Mouse (Mus musculus) T-cell, adult 2 months (primary cell): ENCODE results near the gene Nr1d1.

Source experiments
- DNase-seq: peaks from one replicate; pipeline ENCODE4 v3.0.0; 2022; ENCODE audit warnings: low spot score

Gene Nr1d1

DNA sequence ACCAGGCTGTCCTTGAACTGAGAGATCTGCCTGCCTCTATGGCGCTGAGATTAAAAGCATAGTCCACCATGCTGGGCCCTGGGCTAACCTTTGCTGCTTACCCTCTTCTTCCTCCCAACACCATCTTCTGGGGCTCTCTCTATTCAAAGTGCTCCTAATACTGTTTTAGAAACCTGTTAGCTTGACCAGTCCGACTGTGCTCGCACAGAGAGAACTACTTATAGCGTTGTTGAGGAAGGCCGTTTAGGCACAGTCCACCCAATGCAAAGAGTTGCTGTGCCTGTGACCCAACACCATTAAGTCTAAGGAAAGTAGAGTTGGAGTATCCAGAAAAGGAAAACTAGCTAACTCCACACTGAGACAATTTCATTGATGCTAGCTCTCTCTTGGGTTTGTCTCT, 13.0 kb upstream of the Nr1d1 start:
- DNase-seq: no peak

DNA sequence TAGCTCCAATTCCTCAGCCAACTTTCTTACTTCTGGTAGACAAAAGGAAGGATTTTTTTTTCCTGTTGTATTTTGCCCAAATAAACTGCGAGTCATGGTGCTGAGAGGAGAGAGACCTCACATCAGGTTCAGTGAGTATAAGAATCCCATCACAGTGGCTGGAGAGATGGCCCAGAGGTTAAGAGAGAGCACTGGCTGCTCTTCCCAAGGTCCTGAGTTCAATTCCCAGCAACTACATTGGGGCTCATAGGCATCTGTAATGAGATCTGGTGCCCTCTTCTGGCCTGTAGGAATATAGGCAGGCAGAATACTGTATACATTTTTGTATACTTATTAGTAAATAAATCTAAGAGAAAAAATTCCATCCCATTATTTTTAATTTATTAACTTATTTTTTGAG, 12.6 kb upstream of the Nr1d1 start:
- no peak for DNase-seq

DNA sequence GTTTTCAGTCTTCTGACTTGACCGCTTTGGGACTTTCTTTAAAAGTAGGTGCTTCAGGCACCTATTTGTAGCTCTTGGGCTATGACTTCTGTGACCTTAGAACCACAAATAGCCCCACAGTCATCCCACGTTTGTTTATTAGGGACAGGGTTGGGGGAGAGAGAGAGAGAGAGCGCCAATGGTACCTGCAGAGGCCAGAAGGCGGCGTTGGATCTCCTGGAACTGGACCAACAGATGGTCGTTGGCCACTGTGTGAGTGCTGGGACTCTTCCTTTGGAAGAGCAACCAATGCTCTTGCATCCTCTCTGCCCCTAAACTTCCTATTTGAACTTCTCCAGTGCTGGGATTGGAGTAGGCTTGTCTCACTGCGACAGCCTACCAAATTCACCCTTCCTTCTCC, 12.1 kb upstream of the Nr1d1 start:
- DNase-seq: no peak

DNA sequence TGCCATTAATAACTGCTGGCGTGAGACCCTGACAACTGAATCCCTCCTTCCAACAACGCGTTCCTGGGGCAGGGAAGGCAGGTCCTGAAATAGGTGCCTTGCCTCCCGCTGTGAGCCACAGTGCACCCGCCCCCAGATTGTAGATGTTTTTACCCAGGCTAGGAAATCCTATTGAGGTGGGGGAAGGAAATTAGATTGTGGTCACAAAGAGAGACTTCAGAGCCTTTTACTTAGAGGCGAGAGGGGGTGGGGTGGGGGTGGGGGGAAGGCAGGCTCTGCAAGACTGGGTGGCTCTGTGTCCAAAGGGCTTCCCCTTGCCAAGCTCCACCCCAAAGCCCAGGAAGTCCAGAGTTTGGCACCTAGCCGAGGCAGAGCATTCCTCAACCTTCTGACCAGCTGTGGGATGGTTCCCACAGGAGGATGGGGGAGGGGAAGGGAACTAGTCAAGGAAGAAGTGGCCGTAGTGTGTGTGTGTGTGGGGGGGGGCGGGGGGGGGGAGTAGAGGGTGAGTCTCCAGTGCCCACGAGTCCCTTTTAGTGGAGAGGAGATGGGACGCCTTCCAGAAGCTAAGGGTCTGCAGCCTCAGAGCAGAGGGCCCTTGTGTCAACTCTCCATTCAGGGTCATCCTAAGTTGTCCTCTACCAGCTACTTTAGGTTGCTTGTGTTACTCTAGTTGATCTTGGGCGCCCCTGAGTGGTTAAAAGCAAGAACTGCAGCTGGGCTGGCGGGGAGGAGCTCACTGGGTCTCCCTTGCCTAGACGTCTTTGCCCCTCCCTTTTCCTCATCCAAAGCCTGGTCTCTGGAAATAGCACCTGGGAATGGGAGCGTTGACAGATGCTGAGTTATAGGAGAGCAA, 11.5 kb upstream of the Nr1d1 start:
- peak; percentile 88 for DNase-seq

DNA sequence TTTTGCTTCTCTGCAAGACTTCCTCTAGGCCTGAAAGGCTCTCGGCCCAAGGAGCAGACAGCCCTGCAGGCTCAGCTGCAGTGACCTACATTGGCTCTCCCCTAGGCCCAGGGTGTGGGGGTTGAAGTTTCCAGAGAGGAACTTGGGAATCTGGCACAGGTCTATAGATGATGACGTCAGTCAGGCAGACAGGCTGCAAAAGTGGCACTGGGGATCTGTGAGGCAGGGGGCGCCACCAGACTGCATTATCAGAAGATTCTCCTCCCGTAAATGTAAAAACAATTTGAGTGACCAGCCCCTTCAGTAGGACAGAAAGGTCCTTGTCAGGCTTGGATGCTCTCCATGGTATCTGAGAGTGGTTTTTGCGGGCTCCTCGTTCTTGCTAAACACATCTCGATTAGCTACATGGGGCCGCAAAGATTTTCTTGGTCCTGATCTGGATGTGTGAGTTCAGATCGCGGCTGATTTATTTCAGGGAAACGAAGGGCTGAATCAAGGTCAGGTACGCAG, 10.7 kb upstream of the Nr1d1 start:
- peak; percentile 53 for DNase-seq

DNA sequence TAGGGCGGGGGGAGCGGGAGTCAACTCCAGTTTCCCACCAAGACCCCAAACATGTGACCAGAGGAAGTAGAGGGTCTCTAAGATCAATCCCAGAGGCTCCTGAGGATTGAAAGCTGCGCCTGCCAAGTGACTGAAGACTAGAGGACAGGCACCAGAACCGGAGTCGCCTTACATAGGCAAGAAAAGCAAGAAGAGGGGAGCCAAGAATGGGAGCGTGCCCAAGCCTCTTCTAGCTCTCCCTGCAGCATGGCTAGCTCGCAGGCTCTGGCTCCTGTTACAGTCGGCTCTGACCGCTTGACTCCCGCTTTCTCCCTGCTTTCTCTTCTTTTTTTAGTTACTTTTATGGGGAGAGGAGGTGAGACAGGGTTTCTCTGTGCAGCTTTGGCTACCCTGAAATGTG, 10.1 kb upstream of the Nr1d1 start:
- no peak for DNase-seq

DNA sequence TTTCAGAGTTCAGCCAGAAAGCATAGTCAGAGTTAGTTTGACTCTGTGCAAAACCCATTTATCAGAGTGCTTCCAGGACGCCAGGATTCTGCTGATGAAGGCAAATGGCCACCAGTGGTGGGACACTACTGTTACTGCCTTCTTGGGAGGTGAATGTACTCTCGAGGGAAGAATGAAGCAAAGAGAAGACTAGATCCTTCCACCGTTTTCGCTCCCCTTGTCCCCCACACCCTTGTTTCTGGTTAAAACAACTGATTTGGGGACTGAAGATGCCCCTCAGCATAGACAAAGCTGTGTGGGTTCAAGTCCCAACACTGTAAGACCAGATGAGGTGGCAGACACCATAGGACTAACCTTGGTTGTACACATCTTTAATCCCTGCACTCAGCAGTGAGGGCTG, 9.0 kb upstream of the Nr1d1 start:
- no peak for DNase-seq

DNA sequence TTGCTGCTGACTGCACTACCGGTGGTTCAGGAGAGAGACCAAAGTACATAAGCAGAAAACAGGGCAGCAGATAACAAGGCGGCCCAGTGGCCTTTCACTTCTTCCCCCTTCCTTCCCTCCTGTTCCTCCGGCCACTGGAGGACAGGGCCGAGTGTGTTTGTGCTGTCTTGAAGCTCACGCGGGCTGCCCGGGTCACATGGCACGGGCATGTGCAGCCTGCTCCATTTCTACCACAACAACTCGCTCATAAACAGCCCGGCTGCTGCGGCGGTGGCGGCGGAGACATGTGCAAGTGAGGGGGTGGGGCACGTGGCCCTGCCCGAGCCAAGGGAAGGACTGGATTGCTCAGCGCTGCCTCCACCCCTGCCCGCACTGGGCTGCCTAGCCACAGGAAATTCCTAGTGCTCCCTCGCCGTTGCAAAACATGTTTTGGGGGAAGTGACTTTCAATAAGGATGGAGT, 8.1 kb upstream of the Nr1d1 start:
- DNase-seq: peak; percentile 88

DNA sequence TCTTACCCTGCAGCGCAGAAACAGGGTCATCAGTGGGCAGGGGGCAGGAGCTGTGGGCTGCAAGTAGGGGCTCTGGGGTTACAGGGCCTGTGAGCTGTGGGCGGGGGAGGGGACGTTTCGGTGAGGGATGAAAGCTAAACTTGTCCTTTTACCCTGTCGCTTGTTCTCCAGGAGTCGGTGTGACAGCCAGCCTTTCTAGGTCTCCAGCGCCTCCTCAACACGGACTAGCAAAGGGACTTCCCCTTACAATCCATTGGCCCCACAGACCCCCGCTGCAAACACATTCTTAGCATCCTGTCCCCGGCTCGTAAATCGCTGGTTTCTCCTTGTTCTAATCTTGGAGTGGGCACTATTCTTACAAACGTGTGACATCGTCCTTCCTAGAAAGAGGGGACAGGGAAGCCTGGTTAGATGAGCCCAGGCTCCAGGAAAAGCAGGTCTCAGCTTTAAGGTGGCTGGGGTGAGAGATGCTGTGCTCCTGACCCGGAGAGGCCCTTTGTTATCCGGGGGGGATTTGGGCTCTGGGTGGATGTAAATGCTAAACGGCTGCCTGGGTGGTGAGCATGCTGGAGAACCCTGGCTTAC, 7.6 kb upstream of the Nr1d1 start:
- peak; percentile 45 for DNase-seq

DNA sequence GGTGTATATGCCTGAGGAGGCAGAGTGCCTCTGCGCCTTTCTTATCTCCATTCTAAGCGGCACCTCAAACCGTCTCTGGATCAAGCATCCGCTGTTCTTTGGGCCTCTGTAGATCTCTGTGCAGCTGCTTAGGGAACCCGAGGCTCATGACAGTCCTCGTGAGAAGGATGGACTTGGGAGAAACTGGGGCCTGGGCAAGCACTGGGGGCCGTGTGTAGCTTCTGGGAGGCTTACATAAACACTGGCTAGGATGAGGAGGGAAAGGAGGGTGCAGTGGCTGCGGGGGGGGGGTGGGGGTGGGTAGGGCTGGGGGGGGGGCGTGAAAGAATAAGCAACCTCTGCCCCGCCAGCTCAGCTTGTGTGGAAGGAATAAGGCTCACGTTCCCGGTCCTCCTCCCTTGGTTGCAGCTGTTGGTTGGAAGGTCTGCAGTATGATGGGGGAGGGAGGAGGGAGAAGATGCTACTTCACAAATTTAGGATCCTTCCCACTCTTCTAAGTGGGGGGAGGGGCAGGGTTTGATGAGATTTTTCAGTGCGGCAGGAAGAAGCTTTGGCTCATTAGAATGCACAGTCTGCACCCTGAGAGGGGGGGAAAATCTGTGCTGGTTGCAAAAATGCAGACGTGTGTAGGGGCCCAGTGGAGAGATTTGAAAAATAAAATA, 6.8 kb upstream of the Nr1d1 start:
- no peak for DNase-seq

DNA sequence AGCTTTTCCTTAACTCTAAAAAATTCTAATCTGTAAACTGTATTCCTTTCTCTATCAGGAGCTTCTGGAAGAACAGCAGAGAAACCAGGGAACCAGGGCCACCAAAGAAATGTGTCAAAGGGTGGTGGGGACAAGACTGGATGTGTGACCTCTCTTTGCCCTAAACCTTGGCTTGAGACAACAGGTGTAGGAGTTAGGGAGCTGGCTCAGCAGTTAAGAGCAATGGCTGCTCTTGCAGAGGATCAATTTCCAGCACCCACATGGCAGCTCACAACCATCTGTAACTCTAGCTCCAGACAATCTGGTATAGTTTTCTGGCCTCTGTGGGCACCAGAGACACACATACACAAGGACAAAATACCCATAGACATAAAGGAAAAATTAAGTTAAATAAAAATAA, 2.8 kb upstream of the Nr1d1 start:
- DNase-seq: no peak

DNA sequence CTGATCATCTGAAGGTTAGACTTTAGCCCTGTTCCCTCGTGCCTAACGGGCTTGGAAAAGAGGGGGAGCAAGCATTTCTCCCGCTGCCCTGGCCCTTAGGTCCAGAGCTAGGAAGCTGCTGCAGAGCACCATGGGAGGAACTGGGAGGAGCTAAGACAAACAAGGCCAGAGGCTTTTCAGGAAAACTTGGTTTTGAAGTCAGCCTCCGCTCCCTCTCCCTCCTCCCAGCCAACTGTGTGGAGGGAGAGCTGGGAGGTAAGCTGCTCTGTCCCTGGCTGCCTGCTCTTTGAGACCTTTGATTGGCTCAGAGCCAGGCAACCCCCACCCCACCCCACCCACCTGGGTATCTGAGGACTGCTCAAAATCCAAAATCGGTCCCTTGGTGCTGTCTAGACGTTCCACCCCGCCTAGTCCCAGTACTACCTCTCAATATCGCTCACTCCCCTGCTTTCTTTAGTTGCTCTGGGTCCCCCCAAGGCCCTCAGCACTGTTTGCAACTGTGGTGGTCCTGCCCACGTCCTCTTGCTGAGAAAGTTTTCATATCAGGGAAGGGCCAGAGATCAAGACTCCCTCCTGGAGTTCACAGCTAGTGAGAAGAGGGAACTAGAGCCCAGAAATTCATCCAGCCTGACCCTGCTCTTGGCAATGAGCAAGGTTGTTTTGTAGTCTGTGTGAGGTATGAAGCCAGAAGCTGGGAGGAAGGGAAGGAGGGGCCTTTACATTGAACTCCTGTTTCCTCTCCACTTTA, 1.9 kb upstream of the Nr1d1 start:
- DNase-seq: no peak

DNA sequence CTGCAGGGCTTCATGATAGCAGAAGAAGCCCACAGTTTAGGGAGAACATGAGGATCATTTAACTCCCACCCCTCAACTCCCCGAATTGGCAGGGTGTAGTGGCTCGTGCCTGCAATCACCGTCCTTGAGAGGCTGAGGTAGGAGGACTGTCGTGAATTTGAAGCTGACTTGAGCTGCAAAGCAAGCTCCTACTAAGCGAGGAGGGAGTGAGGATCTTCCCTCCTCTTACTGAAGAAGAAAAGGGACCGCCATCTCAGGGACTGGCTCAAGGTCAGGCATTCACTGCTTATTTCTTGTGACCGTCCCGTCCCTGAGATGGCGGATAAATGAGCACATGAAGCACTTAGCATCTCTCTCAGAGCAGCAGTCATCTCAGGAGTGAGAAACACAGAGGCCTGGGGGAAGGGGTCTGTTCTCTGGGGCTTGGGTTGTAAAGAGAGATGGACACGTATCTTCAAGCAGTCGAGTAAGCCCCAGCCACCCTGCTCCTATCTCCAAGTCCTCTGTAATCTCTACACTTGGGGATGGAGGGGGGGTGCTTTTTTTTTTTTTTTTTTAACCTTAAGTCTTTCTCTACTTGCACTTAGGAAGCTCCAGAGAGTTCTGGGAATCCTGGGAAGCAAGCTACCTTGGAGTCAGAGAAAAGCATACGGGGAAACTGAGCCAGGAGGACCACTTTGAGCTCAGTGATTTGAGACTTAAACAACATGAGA, 1.1 kb upstream of the Nr1d1 start:
- DNase-seq: no peak

DNA sequence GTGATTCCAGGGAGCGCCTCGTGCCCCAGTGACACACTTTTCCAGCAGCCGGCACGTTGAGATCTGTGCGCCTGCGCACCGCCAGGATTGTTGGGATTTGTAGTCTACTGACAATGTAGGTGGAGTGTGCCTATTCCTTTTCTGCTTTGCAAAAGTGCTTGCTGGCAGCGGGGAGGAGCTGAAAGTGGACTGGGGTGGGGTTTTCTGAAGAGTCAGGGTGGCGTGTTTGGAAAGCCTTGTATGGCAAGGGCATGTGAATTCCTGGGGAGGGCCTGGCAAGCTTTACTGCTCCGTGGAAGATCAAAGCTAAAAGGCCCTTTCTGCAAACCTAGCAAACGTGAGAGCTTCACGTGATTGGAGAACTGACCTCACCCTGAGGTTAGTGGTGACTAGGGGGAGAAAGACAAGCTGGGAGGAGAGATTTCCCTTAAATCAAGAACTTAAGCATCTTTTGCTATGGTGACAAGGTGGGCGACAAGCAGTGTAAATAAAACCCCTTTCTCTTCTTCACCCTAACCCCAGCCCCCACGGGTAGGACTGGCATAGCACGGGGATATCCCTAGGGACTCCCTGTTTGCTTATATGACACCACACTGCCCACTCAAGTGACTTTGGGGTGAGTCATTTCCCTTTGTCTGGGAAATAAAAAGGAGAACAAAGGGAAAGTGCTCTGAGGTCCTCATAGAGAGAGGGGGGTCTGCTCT, 367 bp upstream of the Nr1d1 start:
- DNase-seq: peak; percentile 80

DNA sequence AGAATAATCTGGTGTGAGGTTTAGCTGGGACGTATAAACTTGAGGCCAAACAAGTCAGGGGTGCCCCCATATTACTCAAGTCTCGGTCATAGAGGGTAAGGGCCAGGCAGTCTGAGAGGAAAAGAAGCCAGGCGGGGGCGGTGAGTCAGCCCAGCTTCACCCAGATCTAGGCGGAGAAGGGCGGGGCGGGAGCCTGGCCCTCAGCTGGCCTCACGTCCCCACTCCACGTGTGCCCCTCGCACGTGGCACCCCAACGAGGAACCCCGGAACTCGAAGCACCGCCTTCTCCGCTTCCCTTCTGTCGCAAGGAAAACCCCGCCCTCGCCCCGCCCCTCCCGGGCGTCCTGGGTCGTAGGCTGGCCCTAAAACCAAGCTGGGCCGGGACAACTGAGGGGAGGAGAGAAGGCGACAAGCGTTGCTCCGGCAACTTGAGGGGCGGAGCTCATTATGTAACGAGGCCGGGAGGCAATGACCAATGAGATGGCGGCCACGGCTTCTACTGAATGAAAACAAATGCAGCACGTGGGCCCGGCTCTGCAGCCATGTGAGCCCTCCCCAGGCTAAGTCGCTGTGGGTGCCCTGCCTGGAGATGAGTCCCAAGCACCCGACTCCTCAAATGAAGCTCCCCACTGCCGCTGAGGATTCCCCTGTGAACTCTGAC, 1.4 kb downstream of the Nr1d1 start:
- DNase-seq: peak; percentile 97

DNA sequence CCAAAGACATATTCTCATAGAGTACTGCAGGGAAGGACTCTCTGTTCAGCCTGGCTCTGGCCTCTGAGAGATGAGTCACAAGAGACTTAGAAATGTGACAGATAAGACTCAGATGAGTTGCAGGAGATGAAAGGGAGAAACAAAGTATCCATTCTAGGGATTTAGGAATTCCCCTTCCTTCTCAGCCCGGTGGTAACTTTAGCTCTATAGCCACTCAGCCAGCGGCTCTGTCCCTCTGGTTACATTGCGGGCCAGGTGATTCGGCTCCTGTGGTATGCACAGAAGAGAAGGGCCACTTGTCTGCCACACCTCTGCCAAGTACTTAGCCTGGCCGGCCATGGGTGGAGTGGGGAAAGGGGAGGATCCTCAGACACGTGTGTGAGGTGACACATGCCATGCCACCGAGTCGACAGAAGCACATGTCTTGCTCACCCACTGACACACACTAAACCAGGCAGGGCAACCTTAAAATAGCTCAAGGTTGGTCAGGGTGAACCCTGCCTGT, 2.4 kb downstream of the Nr1d1 start:
- no peak for DNase-seq

DNA sequence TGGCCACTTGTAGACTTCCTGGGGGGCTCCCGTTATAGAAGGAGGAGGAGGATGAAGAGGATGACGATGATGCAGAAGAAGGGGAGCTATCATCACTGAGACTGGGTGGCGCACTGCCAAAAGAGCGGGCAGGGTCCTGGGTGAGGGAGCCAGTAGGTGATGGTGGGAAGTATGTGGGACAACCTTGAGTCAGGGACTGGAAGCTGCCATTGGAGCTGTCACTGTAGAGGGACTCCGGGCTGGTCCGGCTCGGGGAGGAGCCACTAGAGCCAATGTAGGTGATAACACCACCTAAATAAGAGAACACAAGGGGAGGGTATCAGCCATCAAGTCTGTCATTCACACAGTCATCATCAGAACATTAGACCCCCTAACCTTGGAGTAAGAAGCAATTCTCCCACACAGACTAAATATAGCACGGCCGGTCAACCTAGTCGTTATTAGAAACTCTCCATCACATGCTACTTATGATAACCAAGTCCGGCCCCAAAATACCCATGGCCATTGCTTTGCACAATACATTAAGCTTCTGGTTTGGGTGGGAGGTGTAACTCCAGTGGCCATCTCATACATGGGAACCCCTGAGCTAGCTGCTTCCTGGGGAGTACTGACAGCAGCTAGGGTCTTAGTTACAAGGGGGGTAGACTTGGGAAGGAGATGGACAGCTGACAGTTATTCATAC, 3.1 kb downstream of the Nr1d1 start:
- no peak for DNase-seq

DNA sequence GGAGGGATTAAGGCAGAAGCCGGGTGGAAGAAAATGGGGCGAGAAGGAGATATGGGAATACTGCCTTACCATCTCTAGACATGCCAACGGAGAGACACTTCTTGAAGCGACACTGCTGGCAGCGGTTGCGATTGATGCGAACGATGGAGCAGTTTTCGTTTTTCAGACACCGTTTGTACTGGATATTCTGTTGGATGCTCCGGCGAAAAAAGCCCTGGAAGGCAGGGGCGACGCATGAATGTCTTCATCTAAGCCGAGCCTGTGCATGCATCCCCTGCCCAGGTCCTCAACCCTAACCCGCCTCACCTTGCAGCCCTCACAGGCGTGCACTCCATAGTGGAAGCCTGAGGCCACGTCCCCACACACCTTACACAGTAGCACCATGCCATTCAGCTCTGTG, 4.0 kb downstream of the Nr1d1 start:
- DNase-seq: no peak

DNA sequence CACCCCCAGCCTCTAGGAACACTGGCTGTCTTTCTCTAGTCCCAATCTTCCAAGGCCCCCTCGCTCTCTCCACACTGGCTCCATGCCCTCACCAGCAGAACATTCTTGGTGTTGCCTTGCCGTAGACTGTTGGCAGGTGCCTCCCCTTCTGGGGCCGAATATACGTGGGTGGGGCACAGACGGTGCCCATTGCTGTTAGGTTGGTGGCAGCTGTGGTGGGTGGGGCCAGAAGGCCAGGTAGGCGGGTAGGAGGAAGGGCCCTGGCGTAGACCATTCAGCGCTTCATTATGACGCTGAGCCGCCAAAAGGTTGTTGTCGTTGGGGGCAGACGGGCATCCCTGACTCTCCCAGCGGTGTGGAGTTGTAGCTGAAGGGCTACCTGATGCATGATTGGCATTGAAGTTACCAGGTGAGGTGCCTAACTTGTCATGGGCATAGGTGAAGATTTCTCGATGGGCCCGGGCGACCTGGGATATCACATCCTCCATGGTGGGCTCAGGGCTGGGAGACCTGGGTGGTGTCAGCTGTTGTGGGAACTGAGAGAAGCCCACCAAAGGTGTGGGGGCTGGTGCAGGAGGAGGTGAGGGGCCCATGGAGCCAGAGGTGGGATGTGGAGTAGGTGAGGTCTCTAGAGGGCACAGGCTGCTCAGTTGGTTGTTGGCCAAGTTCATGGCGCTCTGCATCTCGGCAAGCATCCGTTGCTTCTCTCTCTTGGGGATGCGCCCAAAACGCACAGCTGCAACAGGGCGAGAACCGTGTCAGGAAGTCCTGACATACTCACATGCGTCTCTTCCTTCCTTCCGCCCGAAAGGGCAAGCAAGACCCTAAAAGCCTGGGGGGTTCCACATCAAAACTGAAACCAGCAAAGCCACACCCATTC, 4.8 kb downstream of the Nr1d1 start:
- no peak for DNase-seq
